Mouse (Mus musculus) gastrocnemius, postnatal 14 days (tissue): ENCODE data around the gene Snx17. TPM values are rescaled to one million over a fixed set of nuclear protein-coding genes. Genes with fewer than 3 reads are reported as not detected.
"Not testable (repeated sequence)": the region's sequence is repeated elsewhere in the genome, so short reads cannot be mapped to it uniquely, and the experiment has no call there.

Experiments
- DNase-seq: peaks from one replicate; pipeline ENCODE4 v3.0.0; 2021; ENCODE audit warnings: mixed read lengths
- intact Hi-C: fragments of 180-260 bp; cut with DNase I; formaldehyde crosslinking; loops from one replicate; pipeline ENCODE4 v1.15.1; 2025; ENCODE audit warnings: low total_unique reads
- total RNA-seq, 2 experiments: library from RNA; stranded (reverse); gene quantifications; 2 replicates each; pipeline ENCODE4 v1.2.3; 2021

Gene Snx17
- total RNA-seq, 2 experiments from 2014 or later: 42.4 to 42.7 TPM

DNA sequence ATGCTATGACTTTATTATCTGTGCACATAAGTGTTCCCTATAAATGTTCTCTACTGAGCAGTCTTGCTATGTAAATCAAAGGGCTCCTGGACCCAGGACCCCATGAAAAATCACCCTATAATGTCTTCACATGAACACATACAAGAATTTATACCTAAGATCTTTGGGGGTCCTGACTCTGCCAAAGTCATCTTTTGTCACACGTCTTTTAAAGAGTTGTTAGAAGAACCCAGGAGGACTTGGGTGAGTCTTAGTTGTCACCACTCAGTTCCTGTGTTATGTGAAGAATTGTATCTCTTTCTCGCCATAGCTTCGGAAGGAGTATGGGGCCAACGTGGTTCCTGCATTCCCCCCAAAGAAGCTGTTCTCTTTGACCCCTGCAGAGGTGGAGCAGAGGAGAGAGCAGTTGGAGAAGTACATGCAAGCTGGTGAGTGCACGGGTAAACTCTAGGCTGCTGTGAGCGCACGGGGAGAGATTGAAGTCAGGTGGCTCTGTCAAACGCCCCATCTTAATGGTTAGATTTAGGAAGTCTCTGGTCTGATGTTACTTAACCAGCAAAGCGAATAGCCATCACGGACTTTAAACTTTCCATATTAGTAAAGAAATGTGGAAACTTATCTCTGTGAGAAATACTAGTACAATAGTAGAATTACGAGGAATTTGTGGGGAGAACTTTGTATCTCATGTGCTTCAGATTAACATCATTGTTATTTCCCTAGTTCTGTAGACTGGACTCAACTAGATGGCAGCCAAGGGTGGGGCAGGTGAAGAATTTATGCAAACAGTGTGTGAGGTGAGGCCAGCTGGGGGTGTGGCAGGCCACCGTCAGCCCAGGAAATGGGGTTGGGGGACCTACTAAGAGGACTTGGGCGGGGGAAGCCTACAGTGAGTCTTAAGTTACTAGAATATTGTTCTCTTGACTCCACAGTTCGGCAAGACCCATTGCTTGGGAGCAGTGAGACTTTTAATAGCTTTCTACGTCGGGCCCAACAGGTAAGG, 1.8 kb downstream of the Snx17 start:
- intact Hi-C loops: no loop called here
- no peak for DNase-seq

DNA sequence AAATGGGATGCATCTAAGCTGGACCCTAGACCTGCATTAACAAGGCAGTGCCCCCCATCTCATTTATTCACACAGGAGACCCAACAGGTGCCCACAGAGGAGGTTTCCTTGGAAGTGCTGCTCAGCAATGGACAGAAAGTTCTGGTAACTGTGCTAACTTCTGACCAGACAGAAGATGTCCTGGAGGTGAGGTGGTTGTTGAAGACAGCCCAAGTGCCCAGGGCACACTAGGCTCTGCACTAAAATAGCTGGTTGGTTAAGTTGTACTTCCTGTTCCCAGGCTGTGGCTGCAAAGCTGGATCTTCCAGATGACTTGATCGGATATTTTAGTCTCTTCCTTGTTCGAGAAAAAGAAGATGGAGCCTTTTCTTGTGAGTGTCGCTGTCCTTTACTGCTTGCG, 2.6 kb downstream of the Snx17 start:
- intact Hi-C loops: no loop called here
- DNase-seq: no peak

DNA sequence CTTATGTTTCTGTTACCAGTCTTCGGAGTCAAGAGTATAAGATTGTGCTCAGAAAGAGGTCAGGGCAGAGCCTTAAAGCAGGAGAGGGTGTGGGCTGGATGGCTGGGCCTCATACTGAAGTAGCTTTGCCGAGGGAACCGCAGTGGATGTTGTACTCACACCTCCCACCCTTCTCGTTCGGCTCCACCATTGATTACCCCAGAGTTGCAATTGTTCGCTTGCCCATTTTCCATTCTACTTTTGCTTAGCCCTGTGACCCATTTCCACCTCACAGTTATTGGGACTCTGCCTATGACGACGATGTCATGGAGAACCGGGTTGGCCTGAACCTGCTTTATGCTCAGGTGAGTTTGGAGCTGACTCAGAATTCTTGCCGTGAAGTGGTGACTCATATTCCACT, 3.2 kb downstream of the Snx17 start:
- intact Hi-C loops: no loop called here

DNA sequence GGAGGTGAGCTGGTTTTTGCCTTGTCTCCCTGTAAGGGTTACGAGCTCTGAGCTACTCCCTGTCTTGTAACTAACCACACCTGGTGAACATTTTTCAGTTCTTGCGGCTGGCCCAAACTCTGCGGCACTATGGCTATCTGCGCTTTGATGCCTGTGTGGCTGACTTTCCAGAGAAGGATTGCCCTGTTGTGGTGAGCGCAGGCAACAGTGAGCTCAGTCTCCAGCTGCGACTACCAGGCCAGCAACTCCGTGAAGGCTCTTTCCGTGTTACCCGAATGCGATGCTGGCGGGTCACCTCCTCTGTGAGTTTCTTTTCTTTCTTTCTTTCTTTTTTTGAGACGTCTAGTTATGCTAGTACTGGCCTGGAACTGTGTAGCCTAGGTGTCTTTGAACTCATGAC, 4.0 kb downstream of the Snx17 start:
- intact Hi-C loops: no loop called here
- no peak for DNase-seq

More for the DNA sequence above, 3.2 kb downstream of the Snx17 start:
- DNase-seq: no peak

DNA sequence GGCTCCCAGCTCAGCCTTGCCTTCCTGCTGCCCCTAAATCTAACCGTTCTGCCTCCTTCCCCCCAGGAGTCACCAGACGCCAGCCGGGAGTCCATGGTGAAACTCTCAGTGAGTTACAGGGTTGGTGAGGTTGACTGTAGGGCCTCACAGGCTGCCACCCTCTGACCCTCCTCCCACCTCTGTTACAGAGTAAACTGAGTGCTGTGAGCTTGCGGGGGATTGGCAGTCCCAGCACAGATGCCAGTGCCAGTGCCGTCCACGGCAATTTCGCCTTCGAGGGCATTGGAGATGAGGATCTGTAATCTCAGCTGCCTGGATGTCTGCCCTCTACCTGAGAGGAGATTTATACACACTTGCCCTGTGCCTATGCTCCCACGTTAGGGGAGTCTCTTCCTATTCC, 5.1 kb downstream of the Snx17 start:
- intact Hi-C loops: no loop called here
- no peak for DNase-seq

DNA sequence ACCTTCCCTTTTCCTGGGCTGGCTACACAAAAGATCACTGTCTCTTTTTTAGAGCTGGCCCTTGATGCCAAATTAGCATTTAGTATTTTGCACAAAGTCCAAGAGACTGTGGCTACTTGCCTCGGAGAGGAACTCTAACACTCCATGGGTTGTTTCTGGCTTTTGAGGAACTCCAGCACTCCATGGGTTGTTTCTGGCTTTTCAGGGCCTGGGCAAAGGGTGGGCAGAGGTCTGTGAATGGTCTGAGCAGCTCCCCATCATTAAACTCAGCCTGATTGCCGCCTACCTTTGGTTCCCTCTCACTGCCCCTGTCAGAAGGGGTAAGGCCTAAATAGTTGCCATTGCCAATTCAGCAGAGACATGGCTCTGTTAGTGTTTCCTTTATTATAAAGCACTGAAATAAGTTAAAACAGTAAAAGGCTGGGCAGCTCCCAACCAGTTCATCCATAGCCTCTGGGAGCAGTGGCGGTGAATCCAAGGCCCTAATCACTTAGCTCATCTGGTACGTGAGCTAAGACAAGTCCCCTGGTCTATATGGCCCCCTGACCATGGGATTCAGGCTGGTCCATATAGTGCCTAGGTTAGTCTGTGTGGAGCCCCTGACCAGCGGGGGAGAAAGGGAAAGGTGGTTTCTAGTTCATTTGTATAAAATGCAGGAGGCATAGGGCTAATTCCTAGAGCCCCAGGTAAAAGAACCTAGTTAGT, 5.7 kb downstream of the Snx17 start:
- intact Hi-C loops: no loop called here
- no peak for DNase-seq

DNA sequence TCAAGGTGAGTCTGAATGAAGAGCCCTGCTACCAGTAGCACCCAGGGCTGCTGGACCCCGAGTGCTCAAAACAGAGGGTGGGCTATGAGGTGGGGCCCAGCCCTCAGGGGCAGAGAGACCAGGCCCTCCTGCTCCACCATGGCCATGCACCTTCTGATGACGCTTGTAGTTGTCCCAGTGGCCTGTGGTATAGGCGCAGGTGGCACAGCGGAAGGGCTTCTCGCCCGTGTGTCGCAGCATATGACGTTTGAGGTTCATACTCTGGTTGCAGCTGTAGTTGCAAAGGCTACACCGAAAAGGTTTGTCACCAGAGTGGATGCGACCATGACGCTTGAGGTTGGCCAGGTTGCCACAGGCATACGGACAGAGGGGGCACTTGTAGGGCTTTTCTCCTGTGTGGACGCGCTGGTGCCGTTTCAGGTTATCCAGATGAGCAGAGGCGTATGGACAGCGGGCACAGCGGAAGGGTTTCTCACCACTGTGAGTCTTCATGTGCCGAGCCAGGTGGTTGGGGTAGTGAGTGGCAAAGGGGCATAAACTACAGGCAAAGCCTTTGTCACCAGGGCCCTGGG, 6.4 kb downstream of the Snx17 start:
- DNase-seq: no peak
- intact Hi-C loops: no loop called here

DNA sequence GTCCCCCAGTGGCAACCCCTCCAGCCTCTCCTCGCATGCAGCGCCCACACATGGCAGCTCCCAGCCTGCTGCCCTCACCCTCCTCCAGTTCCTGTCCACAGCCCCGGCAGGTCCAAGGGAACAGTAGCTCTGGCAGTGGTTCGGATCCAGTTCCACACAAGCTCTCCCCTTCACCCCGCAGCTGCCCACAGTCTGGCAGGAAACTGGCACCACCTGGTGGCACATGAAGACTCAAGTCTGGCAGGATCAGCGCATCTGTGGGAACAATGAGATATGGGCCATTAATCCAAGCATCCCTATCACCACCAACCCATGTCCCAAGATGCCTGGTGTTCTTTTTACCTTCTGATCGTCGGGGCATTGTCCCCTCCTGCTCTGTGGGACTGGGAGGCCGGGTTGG, 6.9 kb downstream of the Snx17 start:
- no peak for DNase-seq

DNA sequence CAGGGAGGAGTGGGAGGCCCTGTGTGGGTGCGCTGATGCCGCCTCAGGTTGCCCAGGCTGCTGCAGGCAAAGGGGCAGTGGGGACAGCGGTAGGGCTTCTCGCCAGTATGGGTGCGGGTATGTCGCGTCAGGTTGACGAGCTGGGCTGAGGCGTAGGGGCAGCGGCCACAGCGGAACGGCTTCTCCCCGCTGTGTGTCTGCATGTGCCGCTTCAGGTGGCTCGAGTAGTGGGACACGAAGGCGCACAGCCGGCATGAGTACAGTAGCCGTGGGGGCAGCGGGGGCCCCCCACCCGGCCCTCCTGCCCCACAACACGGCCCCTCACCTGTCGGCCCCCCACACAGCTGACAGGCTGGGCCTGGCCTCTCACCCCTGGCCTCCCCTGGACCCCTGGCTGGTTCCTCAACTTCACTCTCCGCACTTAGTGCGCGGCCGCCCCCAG, 7.3 kb downstream of the Snx17 start:
- no peak for DNase-seq
- intact Hi-C loops: no loop called here

More for the DNA sequence above, 6.9 kb downstream of the Snx17 start:
- intact Hi-C loops: no loop called here

DNA sequence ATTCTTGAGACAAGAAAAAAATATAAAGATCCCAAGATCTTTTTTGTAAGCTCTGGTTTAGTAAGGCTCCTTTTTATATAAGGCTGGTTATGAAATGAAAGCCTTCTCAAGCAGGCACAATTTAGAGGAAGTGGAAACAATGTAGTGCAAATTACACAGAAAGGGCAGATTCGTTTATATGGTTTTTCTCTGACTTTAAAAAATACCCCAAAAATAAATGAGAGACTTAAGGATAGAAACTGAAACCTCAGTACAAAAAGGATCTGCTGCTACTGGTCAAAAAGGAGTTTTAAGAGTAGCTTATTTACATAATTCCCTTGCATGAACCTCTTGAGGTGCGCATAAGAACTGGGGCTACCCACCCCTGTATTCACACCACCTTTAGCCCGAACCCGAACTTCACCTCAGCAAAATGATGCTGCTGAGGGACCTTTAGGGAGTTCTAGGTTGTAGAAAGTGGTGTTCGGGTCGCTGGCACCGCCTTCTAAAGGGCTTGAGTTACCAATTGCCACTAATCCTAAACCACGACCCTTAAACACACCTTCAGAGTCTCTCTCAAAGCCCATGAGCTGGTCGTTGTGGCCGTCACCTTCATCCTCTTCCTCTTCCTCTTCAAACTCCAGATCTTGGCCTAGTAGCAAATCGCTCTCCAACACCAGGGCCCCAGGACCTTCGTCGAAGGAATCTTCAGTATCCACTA, 8.2 kb downstream of the Snx17 start:
- intact Hi-C loops: no loop called here
- no peak for DNase-seq

DNA sequence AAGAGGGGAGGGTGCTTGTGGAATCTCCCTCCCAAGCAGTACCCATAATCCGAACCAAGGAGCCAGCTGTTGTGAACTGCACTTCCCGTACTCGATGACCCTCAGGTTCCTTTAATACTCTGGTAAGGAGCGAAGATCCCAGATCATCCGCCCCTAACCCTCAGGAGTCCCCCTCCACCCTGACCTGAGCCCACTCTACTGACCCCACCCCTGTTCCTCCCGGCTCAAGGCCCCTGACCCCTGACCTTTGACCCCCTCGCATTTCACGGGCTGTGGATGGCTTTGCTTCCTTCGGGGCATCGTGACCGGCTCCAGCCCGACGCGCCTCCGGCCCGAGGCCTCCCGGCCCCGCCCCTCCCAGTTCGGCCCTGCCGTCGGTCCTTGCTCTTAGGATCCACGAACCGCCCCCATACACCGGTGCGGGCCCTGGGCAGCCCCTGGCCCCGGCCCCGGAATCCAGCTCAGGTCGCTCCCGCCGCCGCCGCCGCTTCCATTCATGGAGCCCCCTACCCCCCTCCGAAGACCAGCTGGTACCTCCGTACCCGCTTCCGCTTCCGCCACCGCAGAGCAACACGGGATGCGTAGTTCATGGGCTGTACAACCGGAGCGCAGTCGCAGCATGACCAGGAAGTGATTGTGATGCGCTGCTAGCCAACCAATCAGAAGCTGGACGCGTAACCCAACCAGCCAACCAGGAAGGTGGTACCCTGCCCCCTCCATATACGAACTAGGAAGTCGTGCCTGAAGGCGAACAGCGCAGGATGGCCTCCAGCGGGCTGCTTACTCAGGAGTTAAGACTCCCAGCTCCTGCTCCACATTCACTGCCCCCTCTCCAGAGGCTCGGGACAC, 8.9 kb downstream of the Snx17 start, which contains the start of gene Zfp513:
Gene Zfp513 (minus strand): TSS at position 562 of the 849 bp plus-strand sequence.
- peak; percentile 95 for DNase-seq
- intact Hi-C loops: no loop called here

DNA sequence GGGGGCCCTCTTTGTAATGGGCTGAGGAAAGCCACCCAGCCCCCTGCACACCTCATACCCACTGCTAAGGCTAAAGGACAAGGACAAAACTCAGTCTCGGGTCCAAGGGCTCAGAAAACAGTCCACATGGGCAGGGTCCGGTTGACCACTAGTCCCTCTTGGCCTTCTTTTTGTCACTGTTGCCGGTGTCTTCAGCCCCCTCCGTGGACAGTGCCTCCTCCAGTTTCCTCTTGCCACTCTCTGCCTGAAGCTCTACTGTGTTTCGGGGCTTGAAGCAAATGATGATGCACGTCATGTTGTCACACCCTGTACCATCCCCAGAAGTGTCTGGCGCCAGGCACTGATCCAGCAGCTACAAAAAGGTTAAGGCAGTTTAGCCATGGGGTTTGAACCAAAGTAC, 9.9 kb downstream of the Snx17 start:
- intact Hi-C loops: no loop called here

DNA sequence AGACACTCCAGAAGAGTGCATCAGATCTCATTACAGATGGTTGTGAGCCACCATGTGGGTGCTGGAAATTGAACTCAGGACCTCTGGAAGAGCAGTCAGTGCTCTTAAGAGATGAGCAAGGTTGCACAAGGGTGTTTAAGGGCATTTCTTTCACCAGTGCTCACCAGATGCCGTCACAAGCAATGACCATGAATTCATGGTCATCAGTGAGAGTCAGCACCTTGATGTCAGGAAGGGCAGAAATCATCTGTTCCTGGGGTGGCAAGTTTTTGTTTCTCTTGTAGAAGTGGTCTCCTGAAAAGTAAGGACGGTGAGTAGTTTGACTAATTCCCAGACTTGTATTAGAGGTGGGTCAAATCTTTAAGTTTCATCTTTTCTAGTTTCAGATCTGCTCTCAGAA, 10.8 kb downstream of the Snx17 start:
- intact Hi-C loops: no loop called here
- DNase-seq: no peak

More for the DNA sequence above, 9.9 kb downstream of the Snx17 start:
- no peak for DNase-seq

DNA sequence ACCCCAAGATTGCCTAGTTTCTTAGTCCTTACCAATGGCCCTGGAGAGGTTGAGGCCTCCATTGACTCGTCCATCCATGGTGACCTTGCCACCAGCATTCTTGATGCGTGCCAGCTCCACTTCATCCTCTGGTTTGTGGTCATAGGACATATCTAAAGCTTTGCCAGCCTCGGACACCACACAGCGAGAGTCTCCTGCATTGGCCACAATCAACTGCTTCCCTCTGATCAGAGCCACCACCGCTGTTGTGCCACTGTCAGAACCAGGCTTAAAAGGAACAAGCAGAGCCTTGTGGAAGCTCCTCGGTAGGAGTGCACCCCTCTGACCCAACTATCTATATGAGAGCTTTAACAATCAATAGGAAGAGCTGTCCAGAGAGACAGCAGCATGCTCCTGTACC, 11.4 kb downstream of the Snx17 start:
- no peak for DNase-seq
- intact Hi-C loops: no loop called here

DNA sequence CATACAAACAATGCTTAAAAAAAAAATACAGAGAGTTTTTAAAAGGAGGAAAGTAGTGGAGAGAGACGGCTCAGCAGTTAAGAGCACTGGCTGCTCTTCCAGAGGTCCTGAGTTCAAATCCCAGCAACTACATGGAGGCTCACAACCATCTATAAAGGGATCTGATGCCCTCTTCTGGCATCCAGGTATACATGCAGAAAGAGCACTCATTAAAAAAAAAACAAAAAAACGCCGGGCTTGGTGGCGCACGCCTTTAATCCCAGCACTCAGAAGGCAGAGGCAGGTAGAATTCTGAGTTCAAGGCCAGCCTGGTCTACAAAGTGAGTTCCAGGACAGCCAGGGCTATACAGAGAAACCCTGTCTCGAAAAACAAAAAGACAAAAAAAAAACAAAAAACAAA, 23.5 kb downstream of the Snx17 start:
- DNase-seq, intact Hi-C loops: not testable (repeated sequence)

DNA sequence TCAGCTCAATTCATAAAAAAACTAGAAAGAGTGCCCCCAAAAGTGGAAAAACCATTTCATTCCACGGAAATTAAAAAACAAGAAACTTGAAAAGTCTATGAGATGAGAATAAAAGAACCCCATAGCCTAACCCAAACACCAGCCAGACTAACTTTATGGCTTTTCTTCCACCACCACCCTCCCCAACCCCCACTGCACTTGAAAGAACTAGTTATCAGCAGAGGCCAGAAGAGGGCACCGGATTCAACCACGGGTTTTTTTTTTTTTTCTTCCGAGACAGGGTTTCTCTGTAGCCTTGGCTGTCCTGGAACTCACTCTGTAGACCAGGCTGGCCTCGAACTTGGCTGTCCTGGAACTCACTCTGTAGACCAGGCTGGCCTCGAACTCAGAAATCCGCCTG, 25.3 kb downstream of the Snx17 start:
- intact Hi-C loops: no loop called here
- DNase-seq: no peak

DNA sequence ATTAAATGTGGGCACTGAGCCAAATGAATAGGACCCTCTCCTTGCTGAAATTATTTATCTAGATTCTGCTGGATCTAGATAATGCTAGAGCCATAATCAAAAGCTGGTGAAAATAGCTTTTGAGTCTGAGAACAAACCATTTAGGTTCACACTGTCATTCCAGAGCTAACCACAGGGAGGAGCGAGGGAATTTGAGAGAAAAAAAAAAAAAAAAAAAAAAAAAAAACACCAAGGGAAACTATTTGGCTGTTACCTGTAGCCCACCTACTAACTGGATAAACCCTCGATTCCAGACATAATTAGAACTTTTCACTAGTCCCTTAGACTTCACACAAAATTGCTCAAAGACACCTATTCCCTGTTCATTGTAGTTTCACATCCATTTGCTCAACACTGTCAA, 26.0 kb downstream of the Snx17 start:
- DNase-seq: no peak
- intact Hi-C loops: no loop called here

DNA sequence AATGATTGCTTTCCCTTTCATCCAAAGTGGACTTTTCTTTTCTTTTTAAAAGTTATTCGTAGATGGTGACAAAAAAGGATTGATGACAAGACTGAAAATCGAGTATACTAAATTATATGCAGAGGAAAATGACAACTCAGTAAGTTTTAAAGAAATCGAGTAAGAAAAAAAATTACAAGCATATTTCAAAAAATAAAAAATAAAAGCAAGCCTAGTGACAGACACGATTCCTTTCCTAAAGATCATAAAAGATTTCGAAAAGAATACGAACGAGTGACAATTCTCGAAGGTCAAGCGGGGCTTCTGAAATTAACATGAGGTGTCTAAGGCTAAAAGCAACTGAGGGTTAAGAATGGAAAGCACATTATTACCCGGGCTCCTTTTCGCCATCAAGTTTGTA, 26.4 kb downstream of the Snx17 start:
- DNase-seq: no peak
- intact Hi-C loops: no loop called here

DNA sequence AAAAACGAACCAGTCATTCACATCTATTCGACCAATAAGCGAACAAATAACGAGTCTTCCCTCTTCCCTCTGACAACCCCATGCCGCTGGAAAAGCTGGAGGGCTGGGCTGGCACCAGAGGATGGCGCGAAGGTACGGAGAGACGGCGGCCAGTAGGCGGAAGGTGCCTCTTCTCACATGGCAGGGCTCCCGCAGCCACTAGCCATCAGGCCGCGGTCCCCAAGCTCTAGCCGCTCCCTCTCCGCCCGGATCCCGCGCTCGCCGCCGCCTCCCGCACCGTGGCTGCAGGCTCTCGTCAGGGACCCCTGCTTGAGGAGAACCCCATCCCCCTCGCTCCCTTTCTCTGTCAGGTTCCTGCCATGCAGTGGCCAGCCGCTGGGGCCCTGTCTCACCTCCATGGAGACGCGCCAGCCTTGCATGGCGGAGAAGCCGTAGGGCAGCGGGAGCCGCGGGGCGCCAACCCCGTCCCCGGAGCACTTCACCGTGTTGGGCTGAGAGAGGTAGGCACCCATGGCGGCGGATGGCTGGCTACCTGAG, 27.0 kb downstream of the Snx17 start:
- intact Hi-C loops: no loop called here
- peak; percentile 47 for DNase-seq
